Mouse (Mus musculus): ENCODE results near the gene Msgn1. TPM values are rescaled to one million over a fixed set of nuclear protein-coding genes. Genes with fewer than 3 reads are reported as not detected.

The Msgn1 gene
- polyA plus RNA-seq, 1 experiment from 2014 or later = not detected

- H3K27me3 ChIP-seq (ENCODE audit: control insufficient read depth, insufficient read depth, low read length) = no peaks in the 10 kb centered on the region
- H3K36me3 ChIP-seq (ENCODE audit: control insufficient read depth, insufficient read depth, low read length) = no peaks in the 10 kb centered on the region
- H3K4me1 ChIP-seq (ENCODE audit: control insufficient read depth, insufficient read depth, low read length) = peaks cover 5% of the 10 kb centered on the region; the same call in 1 of the 2 replicates
- H3K9me3 ChIP-seq (replicated peaks; ENCODE audit: control insufficient read depth, low read length) = no peaks in the 10 kb centered on the region
- ATAC-seq (ENCODE audit: insufficient read depth, low FRiP score) = no peak
- no peak overlapping the region for H3K27ac ChIP-seq (ENCODE audit: low read length)
- H3K4me3 ChIP-seq (replicated peaks; ENCODE audit: low read length) = no peak overlapping the region
- 62% methylated on average over 3 of the region's 3 CpGs for WGBS
- no peak overlapping the region for H3K4me2 ChIP-seq (ENCODE audit: low read depth, low read length)
- H3K9ac ChIP-seq (ENCODE audit: low read length) = no peak overlapping the region
These were observed 13.8 kb upstream of the Msgn1 start for GRCm38 (mm10) chr12:11222566-11222965.

- ATAC-seq (ENCODE audit: insufficient read depth, low FRiP score) = peak; percentile 40; the same call in 1 of the 2 replicates
These were observed 13.0 kb upstream of the Msgn1 start for GRCm38 (mm10) chr12:11221524-11222330.

GRCm38 (mm10) chr12:11217726-11218250, 9.0 kb upstream of the Msgn1 start:
- no peak overlapping the region for H3K4me3 ChIP-seq (replicated peaks; ENCODE audit: low read length)
- H3K9me3 ChIP-seq (replicated peaks; ENCODE audit: control insufficient read depth, low read length) = no peaks in the 10 kb centered on the region
- 54% methylated on average over 7 of the region's 7 CpGs for WGBS

More at GRCm38 (mm10) chr12:11221524-11222330, 13.0 kb upstream of the Msgn1 start:
- Histone ChIP-seq H3K4me3 (replicated peaks; ENCODE audit: low read length) (no peak overlapping the region), H3K4me1 (ENCODE audit: control insufficient read depth, insufficient read depth, low read length) (no peaks in the 10 kb centered on the region; the same call in 1 of the 2 replicates), H3K9ac (ENCODE audit: low read length) (no peak overlapping the region), H3K36me3 (ENCODE audit: control insufficient read depth, insufficient read depth, low read length) (no peaks in the 10 kb centered on the region), H3K9me3 (replicated peaks; ENCODE audit: control insufficient read depth, low read length) (no peaks in the 10 kb centered on the region), H3K4me2 (ENCODE audit: low read depth, low read length) (no peak overlapping the region), H3K27ac (ENCODE audit: low read length) (no peak overlapping the region), H3K27me3 (ENCODE audit: control insufficient read depth, insufficient read depth, low read length) (no peaks in the 10 kb centered on the region)
- 54% methylated on average over 20 of the region's 20 CpGs for WGBS

GRCm38 (mm10) chr12:11216454-11216853, 7.7 kb upstream of the Msgn1 start:
- no peaks in the 10 kb centered on the region for H3K27me3 ChIP-seq (ENCODE audit: control insufficient read depth, insufficient read depth, low read length)
- ATAC-seq (ENCODE audit: insufficient read depth, low FRiP score) = no peak
- H3K9ac ChIP-seq (ENCODE audit: low read length) = no peak overlapping the region
- no peaks in the 10 kb centered on the region for H3K4me1 ChIP-seq (ENCODE audit: control insufficient read depth, insufficient read depth, low read length)
- H3K4me2 ChIP-seq (ENCODE audit: low read depth, low read length) = no peak overlapping the region
- 71% methylated on average over 3 of the region's 3 CpGs for WGBS
- H3K4me3 ChIP-seq (replicated peaks; ENCODE audit: low read length) = no peak overlapping the region
- H3K9me3 ChIP-seq (replicated peaks; ENCODE audit: control insufficient read depth, low read length) = no peaks in the 10 kb centered on the region
- H3K36me3 ChIP-seq (ENCODE audit: control insufficient read depth, insufficient read depth, low read length) = no peaks in the 10 kb centered on the region
- no peak overlapping the region for H3K27ac ChIP-seq (ENCODE audit: low read length)

More at GRCm38 (mm10) chr12:11217726-11218250, 9.0 kb upstream of the Msgn1 start:
- no peaks in the 10 kb centered on the region for H3K27me3 ChIP-seq (ENCODE audit: control insufficient read depth, insufficient read depth, low read length)
- no peak for ATAC-seq (ENCODE audit: insufficient read depth, low FRiP score)
- H3K4me2 ChIP-seq (ENCODE audit: low read depth, low read length) = no peak overlapping the region
- no peaks in the 10 kb centered on the region for H3K36me3 ChIP-seq (ENCODE audit: control insufficient read depth, insufficient read depth, low read length)
- H3K27ac ChIP-seq (ENCODE audit: low read length) = no peak overlapping the region
- no peaks in the 10 kb centered on the region for H3K4me1 ChIP-seq (ENCODE audit: control insufficient read depth, insufficient read depth, low read length)
- no peak overlapping the region for H3K9ac ChIP-seq (ENCODE audit: low read length)

- 82% methylated on average over 2 of the region's 2 CpGs for WGBS
- Histone ChIP-seq H3K27ac (ENCODE audit: low read length) (no peak overlapping the region), H3K9ac (ENCODE audit: low read length) (no peak overlapping the region), H3K4me1 (ENCODE audit: control insufficient read depth, insufficient read depth, low read length) (no peaks in the 10 kb centered on the region), H3K9me3 (replicated peaks; ENCODE audit: control insufficient read depth, low read length) (no peaks in the 10 kb centered on the region), H3K4me2 (ENCODE audit: low read depth, low read length) (no peak overlapping the region), H3K27me3 (ENCODE audit: control insufficient read depth, insufficient read depth, low read length) (no peaks in the 10 kb centered on the region), H3K36me3 (ENCODE audit: control insufficient read depth, insufficient read depth, low read length) (no peaks in the 10 kb centered on the region), H3K4me3 (replicated peaks; ENCODE audit: low read length) (no peak overlapping the region)
- no peak for ATAC-seq (ENCODE audit: insufficient read depth, low FRiP score)
These were observed 6.8 kb upstream of the Msgn1 start for GRCm38 (mm10) chr12:11215555-11215954.

- Histone ChIP-seq H3K4me3 (replicated peaks; ENCODE audit: low read length) (no peak overlapping the region), H3K27ac (ENCODE audit: low read length) (no peak overlapping the region), H3K27me3 (ENCODE audit: control insufficient read depth, insufficient read depth, low read length) (no peaks in the 10 kb centered on the region), H3K4me1 (ENCODE audit: control insufficient read depth, insufficient read depth, low read length) (no peaks in the 10 kb centered on the region), H3K36me3 (ENCODE audit: control insufficient read depth, insufficient read depth, low read length) (no peaks in the 10 kb centered on the region), H3K4me2 (ENCODE audit: low read depth, low read length) (no peak overlapping the region), H3K9me3 (replicated peaks; ENCODE audit: control insufficient read depth, low read length) (no peaks in the 10 kb centered on the region), H3K9ac (ENCODE audit: low read length) (no peak overlapping the region)
- ATAC-seq (ENCODE audit: insufficient read depth, low FRiP score) = no peak
These were observed 6.0 kb upstream of the Msgn1 start for GRCm38 (mm10) chr12:11214776-11215175.

GRCm38 (mm10) chr12:11212881-11213280, 4.1 kb upstream of the Msgn1 start:
- no peak for ATAC-seq (ENCODE audit: insufficient read depth, low FRiP score)
- Histone ChIP-seq H3K36me3 (ENCODE audit: control insufficient read depth, insufficient read depth, low read length) (no peaks in the 10 kb centered on the region), H3K4me3 (replicated peaks; ENCODE audit: low read length) (no peak overlapping the region), H3K27me3 (ENCODE audit: control insufficient read depth, insufficient read depth, low read length) (no peaks in the 10 kb centered on the region), H3K27ac (ENCODE audit: low read length) (no peak overlapping the region), H3K4me1 (ENCODE audit: control insufficient read depth, insufficient read depth, low read length) (no peaks in the 10 kb centered on the region), H3K9ac (ENCODE audit: low read length) (no peak overlapping the region), H3K9me3 (replicated peaks; ENCODE audit: control insufficient read depth, low read length) (no peaks in the 10 kb centered on the region), H3K4me2 (ENCODE audit: low read depth, low read length) (no peak overlapping the region)
- whole genome bisulfite sequencing = 53% methylated on average over 1 of the region's 1 CpGs

GRCm38 (mm10) chr12:11210361-11210760, 1.6 kb upstream of the Msgn1 start:
- Histone ChIP-seq H3K9me3 (replicated peaks; ENCODE audit: control insufficient read depth, low read length) (no peaks in the 10 kb centered on the region), H3K9ac (ENCODE audit: low read length) (no peak overlapping the region), H3K27me3 (ENCODE audit: control insufficient read depth, insufficient read depth, low read length) (no peaks in the 10 kb centered on the region), H3K27ac (ENCODE audit: low read length) (no peak overlapping the region), H3K4me3 (replicated peaks; ENCODE audit: low read length) (no peak overlapping the region), H3K4me1 (ENCODE audit: control insufficient read depth, insufficient read depth, low read length) (no peaks in the 10 kb centered on the region), H3K4me2 (ENCODE audit: low read depth, low read length) (no peak overlapping the region), H3K36me3 (ENCODE audit: control insufficient read depth, insufficient read depth, low read length) (no peaks in the 10 kb centered on the region)
- no peak for ATAC-seq (ENCODE audit: insufficient read depth, low FRiP score)
- WGBS = 64% methylated on average over 3 of the region's 3 CpGs

GRCm38 (mm10) chr12:11209636-11210035, 864 bp upstream of the Msgn1 start:
- no peak for ATAC-seq (ENCODE audit: insufficient read depth, low FRiP score)
- H3K4me2 ChIP-seq (ENCODE audit: low read depth, low read length) = no peak overlapping the region
- no peaks in the 10 kb centered on the region for H3K27me3 ChIP-seq (ENCODE audit: control insufficient read depth, insufficient read depth, low read length)
- no peak overlapping the region for H3K27ac ChIP-seq (ENCODE audit: low read length)
- 52% methylated on average over 5 of the region's 5 CpGs for WGBS
- no peaks in the 10 kb centered on the region for H3K36me3 ChIP-seq (ENCODE audit: control insufficient read depth, insufficient read depth, low read length)
- no peak overlapping the region for H3K9ac ChIP-seq (ENCODE audit: low read length)
- H3K9me3 ChIP-seq (replicated peaks; ENCODE audit: control insufficient read depth, low read length) = no peaks in the 10 kb centered on the region
- no peak overlapping the region for H3K4me3 ChIP-seq (replicated peaks; ENCODE audit: low read length)
- H3K4me1 ChIP-seq (ENCODE audit: control insufficient read depth, insufficient read depth, low read length) = 0 out of 2 replicates have a peak, but pooled peaks cover 1% of the 10 kb centered on the region
